Mouse (Mus musculus) 416B (cell line): ENCODE measurements at regions not wholly inside any gene's neighbourhood (a gene's known extent, or its start where the extent isn't known, plus 50 kb on each side); places are given as distances from the start of the nearest gene placed in this dataset.

Experiments
- DNase-seq: peaks from one replicate; pipeline ENCODE4 v3.0.0; 2011; ENCODE audit warnings: low read depth

- no peak for DNase-seq
Measured at GRCm38 (mm10) chr5:120025212-120025611, 91.1 kb upstream of the Rbm19 start.

GRCm38 (mm10) chr5:120030904-120031303 lies 85.4 kb upstream of the Rbm19 start:
- no peak for DNase-seq

- DNase-seq = no peak
Measured at GRCm38 (mm10) chr5:120031614-120032013, 84.7 kb upstream of the Rbm19 start.

GRCm38 (mm10) chr5:120034499-120035077 lies 81.7 kb upstream of the Rbm19 start:
- no peak for DNase-seq

- DNase-seq = no peak
Measured at GRCm38 (mm10) chr5:120035251-120035650, 81.0 kb upstream of the Rbm19 start.

- DNase-seq = no peak
Measured at GRCm38 (mm10) chr5:120037806-120038205, 78.5 kb upstream of the Rbm19 start.

- DNase-seq = no peak
Measured at GRCm38 (mm10) chr5:120043786-120044185, 72.5 kb upstream of the Rbm19 start.

GRCm38 (mm10) chr5:120049063-120049781 lies 67.0 kb upstream of the Rbm19 start:
- no peak for DNase-seq

- no peak for DNase-seq
Measured at GRCm38 (mm10) chr5:120050728-120051436, 65.4 kb upstream of the Rbm19 start.

- DNase-seq = no peak
Measured at GRCm38 (mm10) chr5:120054498-120055167, 61.6 kb upstream of the Rbm19 start.
